Mouse (Mus musculus) heart, embryonic 13.5 days (tissue): ENCODE results near the gene Ryr2. TPM values are rescaled to one million over a fixed set of nuclear protein-coding genes. Genes with fewer than 3 reads are reported as not detected.

ENCODE experiments used
- ATAC-seq: fragments of 200-750 bp; cut with Nextera tagmentation; 2 replicates; pipeline ENCODE4 v1.8.0; 2017; ENCODE audit warnings: moderate TSS enrichment; ENCODE audit not compliant: insufficient number of reproducible peaks, low FRiP score, low TSS enrichment; ENCODE audit errors: extremely low read depth
- H3K27ac ChIP-seq: fragments of 300-500 bp; sonication (generic); replicated peaks from 2 replicates; pipeline ENCODE4 v1.5.1; 2015; ENCODE audit warnings: moderate library complexity, mild to moderate bottlenecking, inconsistent platforms
- H3K27me3 ChIP-seq: fragments of 300-500 bp; sonication (generic); replicated peaks from 2 replicates; pipeline ENCODE4 v1.6.1; 2015; ENCODE audit warnings: mild to moderate bottlenecking, inconsistent platforms
- H3K36me3 ChIP-seq: fragments of 300-500 bp; sonication (generic); 2 replicates; pipeline ENCODE4 v1.6.1; 2015; ENCODE audit warnings: mild to moderate bottlenecking, inconsistent platforms
- H3K4me1 ChIP-seq: fragments of 300-500 bp; sonication (generic); 2 replicates; pipeline ENCODE4 v1.6.1; 2015; ENCODE audit warnings: inconsistent platforms
- H3K4me2 ChIP-seq: fragments of 300-500 bp; sonication (generic); 2 replicates; pipeline ENCODE4 v1.6.1; 2015; ENCODE audit warnings: inconsistent platforms, mild to moderate bottlenecking, moderate library complexity
- H3K4me3 ChIP-seq: fragments of 300-500 bp; sonication (generic); 2 replicates; pipeline ENCODE4 v1.5.1; 2015; ENCODE audit warnings: moderate library complexity, mild to moderate bottlenecking, inconsistent platforms
- H3K9ac ChIP-seq: fragments of 300-500 bp; sonication (generic); 2 replicates; pipeline ENCODE4 v1.6.1; 2015; ENCODE audit warnings: inconsistent platforms, mild to moderate bottlenecking, moderate library complexity
- H3K9me3 ChIP-seq: fragments of 300-500 bp; sonication (generic); 2 replicates; pipeline ENCODE4 v1.6.1; 2016; ENCODE audit warnings: inconsistent platforms
- WGBS: fragments of 180-500 bp; shearing (Covaris S2); methylation state at CpG from one replicate; pipeline ENCODE4 v1.1.7; 2015; ENCODE audit warnings: mixed read lengths; 5-methylcytosine and 5-hydroxymethylcytosine counted together
- polyA plus RNA-seq: library from polyadenylated mRNA; unstranded; fragments of >200 nt; fragmentation: Nextera tagmentation; extraction: Ambion mirVana; gene quantifications from 2 replicates; pipeline ENCODE4 v1.2.1, GENCODE M21; 2015

The Ryr2 gene
- polyA plus RNA-seq, 1 experiment from 2014 or later, result 20.9 TPM

DNA sequence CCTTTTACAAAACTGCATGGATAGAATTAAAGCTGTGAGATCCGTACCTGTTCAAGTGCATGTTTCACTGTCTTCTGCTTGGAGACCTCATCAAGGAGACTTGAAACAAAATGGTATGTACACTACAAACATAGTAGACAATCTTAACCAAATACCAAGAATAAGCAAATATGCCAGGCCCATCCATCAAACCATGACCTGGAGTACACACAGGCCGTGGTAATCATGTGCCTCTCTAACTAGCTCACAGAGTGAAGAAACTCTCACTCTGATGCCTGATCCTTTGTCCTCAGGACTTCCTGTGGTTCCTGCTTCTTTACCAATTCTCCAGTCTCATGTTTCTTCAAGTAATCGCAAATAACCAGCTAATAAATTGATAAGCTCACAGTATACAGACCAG lies 570.9 kb downstream of the Ryr2 start:
- WGBS, result 82% methylated on average over 3 of the region's 3 CpGs
- Histone ChIP-seq H3K27me3 (no peaks in the 10 kb centered on the region), H3K4me1 (no peaks in the 10 kb centered on the region; the same call in 1 of the 2 replicates), H3K4me2 (no peak overlapping the region), H3K9ac (no peak overlapping the region), H3K9me3 (no peaks in the 10 kb centered on the region), H3K27ac (no peak overlapping the region), H3K4me3 (no peak overlapping the region), H3K36me3 (no peaks in the 10 kb centered on the region)
- ATAC-seq, result no peak

DNA sequence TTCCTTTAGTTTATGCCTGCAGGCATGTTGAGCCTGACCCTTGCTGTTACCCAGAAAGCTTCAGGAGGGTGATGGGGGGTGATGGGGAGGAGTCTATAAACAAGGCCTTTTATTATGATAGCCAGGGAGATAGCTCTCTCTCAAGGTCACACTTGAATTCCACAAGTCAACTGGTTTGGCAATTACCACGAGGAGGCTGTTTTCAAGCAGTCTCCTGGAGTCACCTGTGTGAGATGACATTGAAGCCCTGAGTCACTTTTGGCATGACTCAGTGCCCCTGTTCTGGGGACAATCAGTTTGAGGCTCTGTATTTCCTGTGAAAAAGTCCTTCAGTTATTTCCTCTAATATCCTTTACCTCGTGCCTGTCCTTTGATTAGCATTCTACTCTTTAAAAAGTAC lies 573.5 kb downstream of the Ryr2 start:
- WGBS, result 26% methylated on average over 2 of the region's 2 CpGs

DNA sequence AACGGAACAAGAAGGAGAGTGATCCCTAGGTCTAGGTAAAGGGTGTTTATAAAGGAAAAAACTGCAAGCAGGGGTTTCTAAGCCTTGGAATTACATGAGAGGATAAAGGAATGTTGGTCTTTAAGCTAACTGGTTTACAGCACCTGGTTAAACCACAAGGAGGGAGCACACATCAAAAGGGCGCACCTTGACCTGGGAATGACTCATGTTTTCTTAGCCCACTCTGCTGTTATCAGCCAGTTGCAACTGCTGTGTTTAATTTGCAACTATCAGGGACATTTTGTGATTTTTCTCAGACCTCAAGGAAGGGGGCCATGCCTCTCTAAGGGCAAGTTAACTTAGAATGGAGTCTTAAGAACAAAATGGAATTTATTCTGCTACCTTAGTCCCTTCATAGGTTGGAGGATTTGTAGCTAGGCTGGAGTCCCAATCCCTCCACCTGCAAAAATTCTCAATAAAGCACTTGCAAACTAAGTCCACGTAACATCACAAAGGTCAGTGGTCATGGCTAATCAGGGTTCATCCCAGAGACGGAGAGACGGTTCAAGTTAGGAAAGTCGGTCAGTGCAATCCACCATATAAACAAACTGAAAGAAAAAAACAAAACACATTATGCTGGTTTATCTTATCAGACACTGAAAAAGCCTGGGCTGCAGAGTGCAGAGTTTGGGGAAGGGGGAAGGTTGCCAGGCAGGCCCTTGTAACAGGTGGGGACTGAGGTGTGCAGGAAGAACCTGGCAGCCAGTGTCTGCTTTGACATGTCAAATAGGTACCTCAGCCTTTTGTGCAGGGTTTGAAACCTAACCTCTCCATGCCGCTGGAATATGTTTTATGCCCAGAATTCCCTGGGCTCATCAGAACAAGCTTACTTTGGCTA lies 574.5 kb downstream of the Ryr2 start:
- H3K36me3 ChIP-seq, result no peaks in the 10 kb centered on the region
- no peak overlapping the region for H3K4me2 ChIP-seq
- ATAC-seq, result no peak
- no peaks in the 10 kb centered on the region for H3K27me3 ChIP-seq
- H3K27ac ChIP-seq, result no peak overlapping the region
- 62% methylated on average over 7 of the region's 7 CpGs for WGBS
- no peak overlapping the region for H3K9ac ChIP-seq
- no peak overlapping the region for H3K4me3 ChIP-seq
- H3K4me1 ChIP-seq, result no peaks in the 10 kb centered on the region; the same call in 1 of the 2 replicates
- H3K9me3 ChIP-seq, result no peaks in the 10 kb centered on the region

More for the DNA sequence above, 573.5 kb downstream of the Ryr2 start:
- Histone ChIP-seq H3K27me3 (no peaks in the 10 kb centered on the region), H3K36me3 (no peaks in the 10 kb centered on the region), H3K4me3 (no peak overlapping the region), H3K9ac (no peak overlapping the region), H3K4me2 (no peak overlapping the region), H3K27ac (no peak overlapping the region), H3K9me3 (no peaks in the 10 kb centered on the region), H3K4me1 (no peaks in the 10 kb centered on the region; the same call in 1 of the 2 replicates)
- ATAC-seq, result no peak

DNA sequence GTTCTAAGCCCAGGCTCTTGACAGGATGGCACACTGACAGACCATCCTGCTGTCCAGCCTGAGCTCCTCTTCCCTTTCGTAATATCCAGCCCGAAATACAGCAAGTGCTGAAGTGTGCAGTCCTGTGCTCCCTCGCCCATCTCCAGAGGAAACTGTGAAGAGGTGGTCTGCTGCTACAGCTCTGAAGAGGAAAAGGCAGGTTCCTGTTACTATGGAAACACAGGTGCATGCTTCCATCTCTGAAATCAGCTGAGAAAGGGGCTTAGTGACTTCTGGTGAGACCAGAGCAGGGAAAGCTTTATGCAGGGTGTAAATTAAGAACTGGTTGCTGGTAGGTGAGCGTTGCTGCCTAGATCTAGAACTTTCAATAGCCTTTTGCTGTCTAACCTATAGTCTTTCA lies 583.1 kb downstream of the Ryr2 start:
- H3K9ac ChIP-seq, result no peak overlapping the region
- no peak overlapping the region for H3K4me2 ChIP-seq
- H3K27me3 ChIP-seq, result no peaks in the 10 kb centered on the region
- no peaks in the 10 kb centered on the region for H3K36me3 ChIP-seq
- 72% methylated on average over 4 of the region's 4 CpGs for WGBS
- no peaks in the 10 kb centered on the region for H3K9me3 ChIP-seq
- no peak for ATAC-seq
- no peaks in the 10 kb centered on the region for H3K4me1 ChIP-seq
- H3K4me3 ChIP-seq, result no peak overlapping the region
- H3K27ac ChIP-seq, result no peak overlapping the region

DNA sequence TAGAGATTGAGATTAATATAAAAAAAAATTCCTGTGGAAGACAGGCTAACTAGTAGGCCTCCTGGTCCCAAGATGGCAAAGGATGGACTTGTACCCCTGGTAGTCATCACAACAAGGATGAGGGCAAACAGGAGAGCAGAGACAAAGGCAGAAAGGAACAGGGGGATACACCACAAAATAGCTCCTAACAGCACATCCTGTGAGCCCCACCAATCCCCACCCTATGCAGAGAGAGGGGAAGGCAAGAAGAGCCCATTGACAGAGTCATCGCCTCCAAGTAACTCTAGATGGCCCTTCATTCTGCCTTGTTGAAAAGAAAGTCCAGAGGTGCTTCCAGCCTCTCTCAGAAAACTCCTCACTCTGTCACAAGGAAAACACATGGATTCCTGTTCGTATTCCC lies 586.0 kb downstream of the Ryr2 start:
- H3K27ac ChIP-seq, result no peak overlapping the region

DNA sequence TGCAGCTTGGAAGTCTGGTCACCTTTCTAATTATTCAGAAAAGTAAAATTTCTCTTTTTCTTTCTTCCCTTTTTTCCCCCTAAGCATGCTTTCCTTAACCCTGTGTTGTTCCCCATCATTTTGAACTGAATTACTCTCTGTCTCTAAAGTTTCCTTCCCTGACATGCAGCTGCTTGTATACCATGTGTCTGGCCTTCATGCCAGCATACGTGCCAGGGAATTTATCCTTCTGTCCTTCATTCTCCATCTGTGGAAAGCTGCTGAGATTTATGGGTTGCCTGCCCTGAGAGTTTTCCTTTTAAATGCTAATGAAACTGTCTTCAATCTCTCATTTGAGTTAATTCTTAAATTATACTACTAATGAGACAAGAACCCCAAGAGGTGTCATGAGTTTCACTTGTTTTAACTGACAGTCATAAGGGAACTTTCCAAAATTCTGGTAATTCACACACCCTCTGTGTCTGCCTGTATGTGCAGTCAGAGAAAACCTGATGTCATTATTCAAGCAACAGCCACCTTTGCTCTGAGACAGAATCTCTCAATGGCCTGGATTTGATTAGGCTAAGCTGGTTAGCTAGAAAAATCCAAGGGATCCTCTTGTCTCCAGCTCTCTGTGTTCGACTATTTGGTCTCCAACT lies 595.1 kb downstream of the Ryr2 start:
- Histone ChIP-seq H3K4me3 (no peak overlapping the region), H3K9me3 (no peaks in the 10 kb centered on the region), H3K4me2 (no peak overlapping the region), H3K27ac (no peak overlapping the region), H3K36me3 (no peaks in the 10 kb centered on the region), H3K9ac (no peak overlapping the region), H3K27me3 (no peaks in the 10 kb centered on the region), H3K4me1 (no peaks in the 10 kb centered on the region)
- ATAC-seq, result no peak
- WGBS, result 56% methylated on average over 2 of the region's 2 CpGs

More for the DNA sequence above, 586.0 kb downstream of the Ryr2 start:
- Histone ChIP-seq H3K4me1 (no peaks in the 10 kb centered on the region), H3K36me3 (no peaks in the 10 kb centered on the region), H3K4me3 (no peak overlapping the region), H3K27me3 (no peaks in the 10 kb centered on the region), H3K4me2 (no peak overlapping the region), H3K9ac (no peak overlapping the region), H3K9me3 (no peaks in the 10 kb centered on the region)
- ATAC-seq, result no peak
- 71% methylated on average over 2 of the region's 2 CpGs for WGBS

Other genes with a start within 250 kb of the Ryr2 start
- gene Mtr, start 151.2 kb upstream of the Ryr2 start, polyA plus RNA-seq, result 11.4 and 11.5 TPM in 2 replicates
- gene Actn2, start 233.8 kb upstream of the Ryr2 start, polyA plus RNA-seq, result 1,324 and 1,364 TPM in 2 replicates